Mouse (Mus musculus): ENCODE results near the gene 4933425L06Rik.

GRCm38 (mm10) chr13:105096316-105096715 lies 14.4 kb downstream of the 4933425L06Rik start:
- no peak for TF ChIP-seq CTCF (conservative IDR thresholded peaks at IDR 0.05; ENCODE audit: insufficient read depth, insufficient read length, low read depth, low read length)
- no peak for TF ChIP-seq POLR2A (IDR thresholded peaks at IDR 0.05; ENCODE audit: low read depth, low read length)
